Mouse (Mus musculus) liver, embryonic 15.5 days (tissue): ENCODE results near the gene Atad2b. TPM values are rescaled to one million over a fixed set of nuclear protein-coding genes. Genes with fewer than 3 reads are reported as not detected.
"Not testable (repeated sequence)": the region's sequence is repeated elsewhere in the genome, so short reads cannot be mapped to it uniquely, and the experiment has no call there.

Experiments
- ATAC-seq: fragments of 200-750 bp; cut with Nextera tagmentation; 2 replicates; pipeline ENCODE4 v1.8.0; 2017; ENCODE audit warnings: moderate number of reproducible peaks, mild to moderate bottlenecking, moderate library complexity; ENCODE audit not compliant: insufficient read depth
- H3K27ac ChIP-seq: fragments of 300-500 bp; sonication (generic); replicated peaks from 2 replicates; pipeline ENCODE4 v1.5.1; 2015; ENCODE audit warnings: mild to moderate bottlenecking, inconsistent platforms
- H3K27me3 ChIP-seq: fragments of 300-500 bp; sonication (generic); 2 replicates; pipeline ENCODE4 v1.6.1; 2015; ENCODE audit warnings: mild to moderate bottlenecking, inconsistent platforms
- H3K36me3 ChIP-seq: fragments of 300-500 bp; sonication (generic); replicated peaks from 2 replicates; pipeline ENCODE4 v1.6.1; 2015; ENCODE audit warnings: moderate library complexity, mild to moderate bottlenecking, inconsistent platforms
- H3K4me1 ChIP-seq: fragments of 300-500 bp; sonication (generic); replicated peaks from 2 replicates; pipeline ENCODE4 v1.6.1; 2015; ENCODE audit warnings: inconsistent platforms
- H3K4me2 ChIP-seq: fragments of 300-500 bp; sonication (generic); 2 replicates; pipeline ENCODE4 v1.6.1; 2015; ENCODE audit warnings: moderate library complexity, mild to moderate bottlenecking, inconsistent platforms
- H3K4me3 ChIP-seq: fragments of 300-500 bp; sonication (generic); replicated peaks from 2 replicates; pipeline ENCODE4 v1.5.1; 2015; ENCODE audit warnings: mild to moderate bottlenecking, inconsistent platforms
- H3K9ac ChIP-seq: fragments of 300-500 bp; sonication (generic); 2 replicates; pipeline ENCODE4 v1.6.1; 2015; ENCODE audit warnings: moderate library complexity, mild to moderate bottlenecking, inconsistent platforms
- H3K9me3 ChIP-seq: fragments of 300-500 bp; sonication (generic); replicated peaks from 2 replicates; pipeline ENCODE4 v1.6.1; 2016; ENCODE audit warnings: inconsistent platforms
- WGBS: fragments of 180-500 bp; shearing (Covaris S2); methylation state at CpG from one replicate; pipeline ENCODE4 v1.1.7; 2015; ENCODE audit warnings: mixed read lengths; ENCODE audit not compliant: insufficient replicate concordance; 5-methylcytosine and 5-hydroxymethylcytosine counted together
- polyA plus RNA-seq: library from polyadenylated mRNA; unstranded; fragments of >200 nt; fragmentation: Nextera tagmentation; extraction: Ambion mirVana; gene quantifications from 2 replicates; pipeline ENCODE4 v1.2.1, GENCODE M21; 2015

Gene Atad2b
- polyA plus RNA-seq, 1 experiment from 2014 or later: 5.0 TPM

- not testable (repeated sequence) for H3K9me3 ChIP-seq, H3K4me3 ChIP-seq, H3K4me2 ChIP-seq, ATAC-seq, H3K9ac ChIP-seq, H3K36me3 ChIP-seq, H3K27me3 ChIP-seq, H3K27ac ChIP-seq
- H3K4me1 ChIP-seq: peaks cover 19% of the 10 kb centered on the region
- WGBS: 74% methylated on average over 1 of the region's 1 CpGs
Measured at GRCm38 (mm10) chr12:4910496-4910895, 6.7 kb upstream of the Atad2b start.

DNA sequence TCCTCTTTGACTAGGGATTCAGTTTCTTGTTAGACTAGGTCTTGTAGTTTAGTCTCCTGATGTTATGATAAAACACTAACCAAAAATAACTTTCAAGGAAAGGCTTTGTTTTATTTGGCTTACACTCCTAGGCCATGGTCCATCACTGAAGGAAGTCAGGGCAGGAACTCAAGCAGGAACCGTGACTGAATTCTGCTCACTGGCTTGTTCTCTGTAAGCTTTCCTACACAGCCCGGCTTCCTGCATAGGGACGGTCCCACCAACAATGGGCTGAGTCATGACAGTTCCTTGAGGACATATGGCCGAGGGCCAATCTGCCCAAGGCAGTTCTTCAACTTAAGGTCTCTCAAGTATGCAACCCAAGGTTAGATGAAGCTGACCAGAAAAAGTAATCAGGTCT is 5.4 kb upstream of the Atad2b start:
- H3K27ac ChIP-seq: no peak overlapping the region
- no peak for ATAC-seq
- H3K9me3 ChIP-seq: no peaks in the 10 kb centered on the region
- WGBS: 60% methylated on average over 4 of the region's 4 CpGs
- no peak overlapping the region for H3K9ac ChIP-seq
- no peak overlapping the region for H3K4me3 ChIP-seq
- no peaks in the 10 kb centered on the region for H3K36me3 ChIP-seq
- H3K4me2 ChIP-seq: no peak overlapping the region
- H3K27me3 ChIP-seq: no peaks in the 10 kb centered on the region
- peaks cover 12% of the 10 kb centered on the region for H3K4me1 ChIP-seq

- peaks cover 9% of the 10 kb centered on the region for H3K4me1 ChIP-seq
- no peak overlapping the region for H3K4me2 ChIP-seq
- WGBS: 70% methylated on average over 3 of the region's 3 CpGs
- H3K4me3 ChIP-seq: no peak overlapping the region
- no peaks in the 10 kb centered on the region for H3K9me3 ChIP-seq
- H3K27ac ChIP-seq: no peak overlapping the region
- no peak overlapping the region for H3K9ac ChIP-seq
- no peaks in the 10 kb centered on the region for H3K36me3 ChIP-seq
- H3K27me3 ChIP-seq: no peaks in the 10 kb centered on the region
- ATAC-seq: no peak
Measured at GRCm38 (mm10) chr12:4914441-4914840, 2.7 kb upstream of the Atad2b start.

- H3K4me2 ChIP-seq: no peak overlapping the region
- WGBS: 77% methylated on average over 3 of the region's 3 CpGs
- no peaks in the 10 kb centered on the region for H3K27me3 ChIP-seq
- no peaks in the 10 kb centered on the region for H3K9me3 ChIP-seq
- no peak overlapping the region for H3K4me3 ChIP-seq
- H3K36me3 ChIP-seq: no peaks in the 10 kb centered on the region
- no peak for ATAC-seq
- peaks cover 14% of the 10 kb centered on the region for H3K4me1 ChIP-seq
- no peak overlapping the region for H3K9ac ChIP-seq
- H3K27ac ChIP-seq: no peak overlapping the region
Measured at GRCm38 (mm10) chr12:4914944-4915343, 2.2 kb upstream of the Atad2b start.

DNA sequence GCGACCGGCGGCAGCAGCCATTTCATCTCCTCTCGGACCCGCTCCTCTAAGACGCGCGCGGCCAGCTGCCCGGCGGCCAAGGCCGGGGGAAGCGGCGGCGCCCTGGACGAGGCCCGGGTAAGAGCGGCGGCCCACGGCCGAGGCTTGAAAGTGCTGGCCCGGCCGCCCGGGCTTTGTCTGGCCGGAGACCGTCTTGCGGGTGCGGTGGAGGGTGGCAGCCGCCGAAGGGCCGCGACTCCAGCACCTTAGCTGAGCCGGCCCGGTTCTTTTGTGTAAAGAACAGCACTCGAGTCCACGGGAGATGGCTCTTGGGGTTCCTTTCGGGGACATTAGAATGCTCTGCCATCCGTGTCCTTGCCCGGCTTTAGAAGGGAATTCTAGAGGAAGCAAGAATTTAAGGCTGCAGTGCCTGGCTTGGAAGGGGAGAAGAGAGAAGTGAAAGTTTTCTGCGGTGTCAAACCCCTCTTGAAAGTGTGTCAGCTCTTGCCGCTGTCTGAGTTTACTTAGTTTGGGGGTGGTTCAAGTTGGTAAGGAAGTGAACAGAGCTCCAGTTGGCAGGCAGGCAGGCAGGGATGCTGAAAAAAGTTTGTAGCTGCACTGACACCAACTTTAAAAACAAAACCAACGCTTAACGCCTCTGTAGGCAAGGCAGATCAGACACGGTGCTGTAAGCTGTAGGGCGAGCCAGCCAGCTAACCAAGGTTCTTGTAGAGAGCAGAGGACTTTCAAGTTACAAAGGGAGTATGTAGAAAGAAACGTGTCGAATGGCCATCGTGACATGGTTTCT is 845 bp downstream of the Atad2b start:
- under 1% methylated on average over 48 of the region's 48 CpGs for WGBS
- no peaks in the 10 kb centered on the region for H3K9me3 ChIP-seq
- H3K4me1 ChIP-seq: peaks cover 33% of the 10 kb centered on the region
- peak overlapping the region; percentile 99 for H3K9ac ChIP-seq
- H3K27me3 ChIP-seq: no peaks in the 10 kb centered on the region
- peak overlapping the region; percentile 91 for H3K4me2 ChIP-seq
- ATAC-seq: peak; percentile 50
- H3K27ac ChIP-seq: peak overlapping the region; percentile 94
- H3K36me3 ChIP-seq: no peaks in the 10 kb centered on the region
- H3K4me3 ChIP-seq: peak overlapping the region; percentile 75

DNA sequence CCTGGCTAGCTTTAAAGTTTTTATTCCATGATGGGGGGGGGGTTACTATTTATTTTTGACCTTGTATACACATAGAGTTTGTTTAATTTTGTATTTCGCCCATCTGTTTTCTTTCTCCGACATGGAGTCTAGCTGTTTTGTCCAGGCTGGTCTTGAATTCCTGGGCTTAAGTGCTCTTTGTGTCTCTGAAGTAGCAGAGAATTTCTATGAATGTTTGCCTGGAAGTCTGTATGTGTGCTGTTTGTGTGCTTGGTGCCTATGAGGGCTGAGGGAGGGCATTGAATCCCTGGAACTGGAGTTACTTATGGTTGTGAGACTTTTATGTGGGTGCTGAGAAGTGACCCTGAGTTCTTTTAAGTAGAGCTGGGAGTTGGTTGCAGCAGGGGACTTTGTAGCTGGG is 11.0 kb downstream of the Atad2b start:
- Histone ChIP-seq H3K9ac (no peak overlapping the region), H3K27me3 (no peaks in the 10 kb centered on the region), H3K27ac (no peak overlapping the region), H3K4me1 (peaks cover 13% of the 10 kb centered on the region; the same call in 1 of the 2 replicates), H3K4me3 (no peak overlapping the region), H3K36me3 (no peaks in the 10 kb centered on the region), H3K9me3 (no peaks in the 10 kb centered on the region), H3K4me2 (no peak overlapping the region)
- no peak for ATAC-seq
- WGBS: 85% methylated on average over 2 of the region's 2 CpGs

GRCm38 (mm10) chr12:4930820-4931548 is 13.8 kb downstream of the Atad2b start:
- 87% methylated on average over 3 of the region's 3 CpGs for WGBS
- no peak overlapping the region for H3K9ac ChIP-seq
- no peaks in the 10 kb centered on the region for H3K36me3 ChIP-seq
- no peak overlapping the region for H3K4me3 ChIP-seq
- H3K27ac ChIP-seq: no peak overlapping the region
- no peaks in the 10 kb centered on the region for H3K27me3 ChIP-seq
- no peaks in the 10 kb centered on the region for H3K9me3 ChIP-seq
- H3K4me1 ChIP-seq: peaks cover 7% of the 10 kb centered on the region; the same call in 1 of the 2 replicates
- no peak overlapping the region for H3K4me2 ChIP-seq
- ATAC-seq: no peak

DNA sequence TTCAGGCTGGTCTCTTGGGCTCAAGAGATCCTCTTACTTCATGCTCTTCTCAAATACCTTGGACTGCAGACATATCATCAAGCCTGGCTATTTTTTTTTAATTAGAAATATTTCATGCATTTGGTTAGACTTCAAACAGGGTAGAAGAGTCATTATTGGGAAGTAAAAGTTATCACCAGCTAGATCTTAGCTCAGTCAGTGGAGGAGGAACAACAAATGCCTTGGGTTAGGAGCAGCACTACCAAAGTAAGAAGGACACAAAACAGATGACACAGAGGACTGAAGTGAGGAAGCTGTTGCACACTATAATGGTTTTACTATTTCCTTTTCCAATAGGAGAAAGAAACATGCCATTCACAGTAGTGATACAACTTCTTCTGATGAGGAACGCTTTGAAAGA is 35.1 kb downstream of the Atad2b start:
- no peaks in the 10 kb centered on the region for H3K4me1 ChIP-seq
- H3K36me3 ChIP-seq: peaks cover 77% of the 10 kb centered on the region
- no peaks in the 10 kb centered on the region for H3K27me3 ChIP-seq
- no peak overlapping the region for H3K9ac ChIP-seq
- H3K27ac ChIP-seq: no peak overlapping the region
- ATAC-seq: no peak
- H3K4me3 ChIP-seq: no peak overlapping the region
- 76% methylated on average over 1 of the region's 1 CpGs for WGBS
- H3K9me3 ChIP-seq: no peaks in the 10 kb centered on the region
- no peak overlapping the region for H3K4me2 ChIP-seq

- peaks cover 75% of the 10 kb centered on the region for H3K36me3 ChIP-seq
- H3K4me3 ChIP-seq: no peak overlapping the region
- no peak for ATAC-seq
- no peak overlapping the region for H3K4me2 ChIP-seq
- 90% methylated on average over 4 of the region's 4 CpGs for WGBS
- no peak overlapping the region for H3K27ac ChIP-seq
- H3K9me3 ChIP-seq: no peaks in the 10 kb centered on the region
- no peaks in the 10 kb centered on the region for H3K27me3 ChIP-seq
- H3K4me1 ChIP-seq: no peaks in the 10 kb centered on the region
- H3K9ac ChIP-seq: no peak overlapping the region
Measured at GRCm38 (mm10) chr12:4953156-4953555, 36.0 kb downstream of the Atad2b start.

DNA sequence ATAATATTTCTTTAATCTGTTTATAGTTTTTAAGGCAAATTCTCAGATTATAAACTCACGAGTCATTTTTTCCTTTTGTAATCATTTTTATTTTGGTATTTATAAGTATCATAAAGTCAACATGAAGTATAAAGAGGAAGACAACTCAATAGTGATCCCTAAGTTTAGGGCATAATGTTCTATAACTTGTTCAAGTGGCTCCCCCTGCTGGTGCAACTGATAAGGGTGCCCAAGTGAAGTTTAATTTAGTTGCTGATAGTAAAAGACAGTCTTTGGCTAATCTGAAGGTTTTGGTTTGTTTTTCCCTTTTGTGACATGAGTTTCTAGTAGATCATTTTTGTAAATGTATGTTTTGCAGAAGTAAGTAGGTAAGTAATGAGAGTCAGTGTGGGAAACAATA is 55.8 kb downstream of the Atad2b start:
- H3K27me3 ChIP-seq: no peaks in the 10 kb centered on the region
- WGBS: 21% methylated on average over 1 of the region's 1 CpGs
- H3K9ac ChIP-seq: no peak overlapping the region
- no peak overlapping the region for H3K4me2 ChIP-seq
- no peak overlapping the region for H3K27ac ChIP-seq
- H3K4me3 ChIP-seq: no peak overlapping the region
- peaks cover 49% of the 10 kb centered on the region for H3K36me3 ChIP-seq
- no peaks in the 10 kb centered on the region for H3K4me1 ChIP-seq
- no peak for ATAC-seq
- H3K9me3 ChIP-seq: no peaks in the 10 kb centered on the region

DNA sequence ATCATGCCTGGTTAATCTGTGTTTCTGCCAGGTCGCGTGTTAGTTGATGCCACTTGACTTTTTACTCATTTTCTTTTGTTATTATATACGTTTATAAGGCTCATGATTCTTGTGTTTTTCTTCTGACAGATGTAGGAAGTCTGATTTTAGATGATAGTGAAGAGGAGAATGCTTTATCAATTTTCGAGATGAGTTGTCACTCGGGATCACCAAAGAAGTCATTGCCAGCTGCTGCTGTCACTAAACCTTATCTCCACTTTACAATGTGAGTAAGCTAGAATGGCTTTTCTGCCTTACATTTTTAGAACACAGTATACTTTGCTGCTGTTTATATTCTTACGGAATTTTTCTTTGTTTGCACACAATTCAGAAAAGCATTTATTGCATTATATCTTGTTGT is 61.2 kb downstream of the Atad2b start:
- Histone ChIP-seq H3K36me3 (peaks cover 63% of the 10 kb centered on the region), H3K27me3 (no peaks in the 10 kb centered on the region), H3K27ac (no peak overlapping the region), H3K4me1 (no peaks in the 10 kb centered on the region), H3K4me2 (no peak overlapping the region), H3K4me3 (no peak overlapping the region), H3K9ac (no peak overlapping the region), H3K9me3 (no peaks in the 10 kb centered on the region)
- 42% methylated on average over 6 of the region's 6 CpGs for WGBS
- ATAC-seq: no peak
